Mouse (Mus musculus): Measurements from ENCODE around the gene Hist1h2af.
A peak's percentile ranks its signal among the peaks of the same experiment; 100 is the strongest.
"Not testable (repeated sequence)": the region's sequence is repeated elsewhere in the genome, so short reads cannot be mapped to it uniquely, and the experiment has no call there.

Hist1h2af gene

GRCm38 (mm10) chr13:23535137-23536075 lies 1.7 kb downstream of the Hist1h2af start, which contains the start of gene Hist1h3g:
Gene Hist1h3g (plus strand): TSS chr13:23535422.
- DNase-seq (ENCODE audit: low spot score) = peak; percentile 89

GRCm38 (mm10) chr13:23536076-23536822 lies 2.5 kb downstream of the Hist1h2af start:
- no peak for DNase-seq (ENCODE audit: low spot score)

GRCm38 (mm10) chr13:23537006-23537710 lies 3.5 kb downstream of the Hist1h2af start:
- DNase-seq (ENCODE audit: low spot score) = no peak

- DNase-seq (ENCODE audit: low spot score) = no peak
Observed at GRCm38 (mm10) chr13:23538249-23538648, 4.5 kb downstream of the Hist1h2af start.

- not testable (repeated sequence) for DNase-seq (ENCODE audit: low spot score)
Observed at GRCm38 (mm10) chr13:23539821-23540220, 6.1 kb downstream of the Hist1h2af start.

- no peak for DNase-seq (ENCODE audit: low spot score)
Observed at GRCm38 (mm10) chr13:23541497-23541896, 7.8 kb downstream of the Hist1h2af start.

GRCm38 (mm10) chr13:23542225-23542980 lies 8.7 kb downstream of the Hist1h2af start:
- not testable (repeated sequence) for DNase-seq (ENCODE audit: low spot score)

GRCm38 (mm10) chr13:23542999-23543607 lies 9.4 kb downstream of the Hist1h2af start, which contains the start of gene Hist1h2bh:
Gene Hist1h2bh (minus strand): TSS chr13:23543392.
- peak; percentile 49 for DNase-seq (ENCODE audit: low spot score)

GRCm38 (mm10) chr13:23543965-23544786 lies 10.5 kb downstream of the Hist1h2af start, which contains the start of gene Hist1h3f:
Gene Hist1h3f (plus strand): TSS chr13:23544052.
- DNase-seq (ENCODE audit: low spot score) = peak; percentile 63

- DNase-seq (ENCODE audit: low spot score) = not testable (repeated sequence)
Observed at GRCm38 (mm10) chr13:23544787-23545120, 11.0 kb downstream of the Hist1h2af start.

GRCm38 (mm10) chr13:23546694-23547093 lies 13.0 kb downstream of the Hist1h2af start:
- no peak for DNase-seq (ENCODE audit: low spot score)

- no peak for DNase-seq (ENCODE audit: low spot score)
Observed at GRCm38 (mm10) chr13:23550761-23551145, 17.0 kb downstream of the Hist1h2af start.

- DNase-seq (ENCODE audit: low spot score) = peak; percentile 81
Observed at GRCm38 (mm10) chr13:23551146-23551834, 17.6 kb downstream of the Hist1h2af start, which contains the start of gene Hist1h4f. Gene Hist1h4f (minus strand): TSS chr13:23551648.

- DNase-seq (ENCODE audit: low spot score) = no peak
Observed at GRCm38 (mm10) chr13:23551931-23552914, 18.5 kb downstream of the Hist1h2af start.

- DNase-seq (ENCODE audit: low spot score) = no peak
Observed at GRCm38 (mm10) chr13:23552962-23553361, 19.3 kb downstream of the Hist1h2af start, which contains the start of gene Hist1h1d. Gene Hist1h1d (plus strand): TSS chr13:23553262.

- no peak for DNase-seq (ENCODE audit: low spot score)
Observed at GRCm38 (mm10) chr13:23554393-23554792, 20.7 kb downstream of the Hist1h2af start.

- DNase-seq (ENCODE audit: low spot score) = peak; percentile 76
Observed at GRCm38 (mm10) chr13:23554925-23555838, 21.5 kb downstream of the Hist1h2af start.

Measured in testis, postnatal 10 days (tissue).